Mouse (Mus musculus) embryonic facial prominence, embryonic 10.5 days (tissue): ENCODE results near the gene Actg1. TPM values are rescaled to one million over a fixed set of nuclear protein-coding genes. Genes with fewer than 3 reads are reported as not detected.

Source experiments
- DNase-seq: peaks from one replicate; pipeline ENCODE4 v3.0.0-alpha.2; 2017; ENCODE audit warnings: low spot score
- H3K27ac ChIP-seq: fragments of 300-500 bp; sonication (generic); replicated peaks from 2 replicates; pipeline ENCODE4 v1.5.1; 2016; ENCODE audit warnings: mild to moderate bottlenecking
- H3K27me3 ChIP-seq: fragments of 300-500 bp; sonication (generic); replicated peaks from 2 replicates; pipeline ENCODE4 v1.6.1; 2016; ENCODE audit warnings: low read depth, mild to moderate bottlenecking; ENCODE audit not compliant: poor library complexity, severe bottlenecking
- H3K36me3 ChIP-seq: fragments of 300-500 bp; sonication (generic); replicated peaks from 2 replicates; pipeline ENCODE4 v1.6.1; 2016; ENCODE audit warnings: mild to moderate bottlenecking, moderate library complexity
- H3K4me1 ChIP-seq: fragments of 300-500 bp; sonication (generic); 2 replicates; pipeline ENCODE4 v1.6.1; 2016
- H3K4me3 ChIP-seq: fragments of 300-500 bp; sonication (generic); 2 replicates; pipeline ENCODE4 v1.5.1; 2016; ENCODE audit warnings: mild to moderate bottlenecking, moderate library complexity
- H3K9me3 ChIP-seq: fragments of 300-500 bp; sonication (generic); 2 replicates; pipeline ENCODE4 v1.6.1; 2016; ENCODE audit warnings: mild to moderate bottlenecking
- WGBS: fragments of 180-500 bp; shearing (Covaris S2); methylation state at CpG from one replicate; pipeline ENCODE4 v1.1.7; 2016; 5-methylcytosine and 5-hydroxymethylcytosine counted together
- polyA plus RNA-seq: library from polyadenylated mRNA; unstranded; fragments of >200 nt; fragmentation: Nextera tagmentation; extraction: Ambion mirVana; gene quantifications from 2 replicates; pipeline ENCODE4 v1.2.1, GENCODE M21; 2016

The Actg1 gene
- polyA plus RNA-seq, 1 experiment from 2014 or later, result 3,150 TPM

GRCm38 (mm10) chr11:120337447-120337846 is 10.9 kb downstream of the Actg1 start:
- 37% methylated on average over 2 of the region's 2 CpGs for WGBS
- DNase-seq, result peak; percentile 8
- no peak overlapping the region for H3K27ac ChIP-seq
- H3K4me1 ChIP-seq, result no peaks in the 10 kb centered on the region
- H3K36me3 ChIP-seq, result no peaks in the 10 kb centered on the region
- no peaks in the 10 kb centered on the region for H3K27me3 ChIP-seq
- H3K4me3 ChIP-seq, result no peak overlapping the region
- H3K9me3 ChIP-seq, result peaks cover 7% of the 10 kb centered on the region; the same call in 1 of the 2 replicates

- peaks cover 13% of the 10 kb centered on the region; the same call in 1 of the 2 replicates for H3K9me3 ChIP-seq
- no peaks in the 10 kb centered on the region for H3K4me1 ChIP-seq
- peak; percentile 5 for DNase-seq
- no peaks in the 10 kb centered on the region for H3K27me3 ChIP-seq
- H3K4me3 ChIP-seq, result no peak overlapping the region
- H3K36me3 ChIP-seq, result no peaks in the 10 kb centered on the region
- WGBS, result 86% methylated on average over 6 of the region's 6 CpGs
- no peak overlapping the region for H3K27ac ChIP-seq
Observed at GRCm38 (mm10) chr11:120335431-120336021, 12.8 kb downstream of the Actg1 start.

DNA sequence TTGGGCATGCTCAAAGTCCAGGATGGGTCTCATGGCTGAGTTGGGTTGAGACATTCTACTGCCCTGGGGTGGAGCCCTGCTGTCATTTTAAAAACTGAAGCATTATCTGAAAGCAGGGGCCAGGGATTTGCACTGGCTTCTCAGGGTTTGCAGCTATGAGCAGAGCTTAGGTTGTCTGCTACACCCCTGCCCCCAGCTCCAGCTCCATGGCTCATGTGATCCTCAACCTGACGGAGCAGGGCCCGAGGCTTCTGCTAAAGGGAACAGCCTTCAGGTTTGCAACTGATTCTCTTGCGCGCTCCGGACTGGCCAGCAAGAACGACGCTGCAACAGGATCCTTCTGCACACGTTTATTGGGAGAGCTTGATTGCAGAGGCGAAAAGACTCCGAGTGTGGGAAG is 28.2 kb downstream of the Actg1 start:
- no peak overlapping the region for H3K27ac ChIP-seq
- WGBS, result 97% methylated on average over 10 of the region's 10 CpGs
- no peaks in the 10 kb centered on the region for H3K36me3 ChIP-seq
- peak; percentile 6 for DNase-seq
- peaks cover 23% of the 10 kb centered on the region for H3K4me1 ChIP-seq
- no peaks in the 10 kb centered on the region for H3K27me3 ChIP-seq
- 0 out of 2 replicates have a peak, but pooled peaks cover 5% of the 10 kb centered on the region for H3K9me3 ChIP-seq
- peak overlapping the region; percentile 11; the same call in 1 of the 2 replicates for H3K4me3 ChIP-seq

GRCm38 (mm10) chr11:120319310-120319709 is 29.0 kb downstream of the Actg1 start:
- Histone ChIP-seq H3K4me1 (peaks cover 32% of the 10 kb centered on the region), H3K27me3 (no peaks in the 10 kb centered on the region), H3K4me3 (no peak overlapping the region), H3K36me3 (no peaks in the 10 kb centered on the region), H3K27ac (no peak overlapping the region), H3K9me3 (0 out of 2 replicates have a peak, but pooled peaks cover 5% of the 10 kb centered on the region)
- peak; percentile 6 for DNase-seq
- 89% methylated on average over 5 of the region's 5 CpGs for WGBS

DNA sequence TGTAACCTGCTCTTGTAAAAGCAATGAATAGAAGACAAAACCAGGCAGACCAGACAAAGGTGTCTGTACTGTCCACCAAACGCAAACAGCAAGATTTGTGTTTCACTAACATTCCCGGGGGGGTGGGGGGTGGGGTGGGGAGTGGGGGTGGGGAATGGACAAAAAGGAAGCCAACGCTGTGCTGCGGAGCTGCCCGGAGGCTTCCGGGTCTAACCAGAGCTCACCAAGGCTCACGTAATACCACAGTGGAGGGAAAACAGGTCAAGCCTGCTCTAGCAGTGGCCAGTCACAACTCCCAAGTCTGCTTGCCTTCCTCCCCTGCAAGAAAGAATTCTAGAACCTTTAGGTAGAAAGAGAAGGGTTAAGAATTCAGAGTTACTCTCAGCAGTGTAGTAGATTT is 30.9 kb downstream of the Actg1 start:
- Histone ChIP-seq H3K27me3 (0 out of 2 replicates have a peak, but pooled peaks cover 3% of the 10 kb centered on the region), H3K36me3 (no peaks in the 10 kb centered on the region), H3K27ac (peak overlapping the region; percentile 96), H3K9me3 (0 out of 2 replicates have a peak, but pooled peaks cover 5% of the 10 kb centered on the region), H3K4me1 (peaks cover 36% of the 10 kb centered on the region), H3K4me3 (peak overlapping the region; percentile 63)
- 58% methylated on average over 7 of the region's 7 CpGs for WGBS
- DNase-seq, result peak; percentile 8

- peak; percentile 55 for DNase-seq
- Histone ChIP-seq H3K9me3 (0 out of 2 replicates have a peak, but pooled peaks cover 5% of the 10 kb centered on the region), H3K4me3 (peak overlapping the region; percentile 63), H3K36me3 (no peaks in the 10 kb centered on the region), H3K27me3 (0 out of 2 replicates have a peak, but pooled peaks cover 3% of the 10 kb centered on the region), H3K27ac (peak overlapping the region; percentile 96), H3K4me1 (peaks cover 42% of the 10 kb centered on the region)
- WGBS, result 38% methylated on average over 13 of the region's 13 CpGs
Observed at GRCm38 (mm10) chr11:120316690-120317254, 31.6 kb downstream of the Actg1 start.

DNA sequence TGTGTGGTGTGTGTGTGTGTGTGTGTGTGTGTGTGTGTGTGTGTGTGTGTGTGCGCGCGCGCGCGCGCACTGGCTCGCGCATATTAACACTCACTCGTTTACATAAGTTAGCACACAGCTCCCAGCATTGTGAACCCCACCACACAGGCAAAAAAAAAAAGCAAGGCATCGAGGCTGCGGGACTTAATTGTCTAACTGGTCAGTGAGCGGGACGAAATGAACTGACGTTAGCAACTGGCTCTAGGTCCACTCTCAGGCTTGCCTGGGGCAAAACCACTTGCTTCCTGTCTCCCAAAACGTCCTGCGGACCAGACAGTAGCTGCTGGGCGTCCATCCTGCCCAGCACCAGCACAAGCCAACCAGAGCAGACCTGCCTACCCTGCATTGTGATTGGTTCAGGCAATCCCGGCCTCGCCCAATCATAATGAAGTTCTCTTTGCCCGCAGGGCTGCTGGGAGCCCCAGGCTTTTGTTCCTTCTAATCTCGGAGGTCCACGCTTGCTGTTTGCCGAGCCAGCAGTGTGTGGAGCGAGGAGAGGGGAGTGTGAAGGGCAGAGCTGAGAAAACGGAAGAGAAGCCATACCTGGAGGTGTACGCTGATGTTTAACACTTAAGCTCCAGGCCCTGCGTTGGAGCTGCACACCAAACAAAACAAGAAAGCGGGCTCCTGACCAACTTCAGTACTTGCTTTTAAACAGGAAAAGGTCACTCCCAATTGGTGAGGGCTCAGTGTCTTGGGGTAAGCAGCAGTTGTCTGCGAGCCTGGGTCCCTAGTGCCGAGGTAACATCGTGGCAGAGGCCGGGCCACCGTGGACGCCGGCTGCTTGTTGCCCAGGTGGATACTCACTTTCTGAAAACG is 32.3 kb downstream of the Actg1 start:
- WGBS, result 8% methylated on average over 37 of the region's 37 CpGs
- H3K36me3 ChIP-seq, result no peaks in the 10 kb centered on the region

GRCm38 (mm10) chr11:120315416-120315761 is 33.0 kb downstream of the Actg1 start:
- WGBS, result 38% methylated on average over 4 of the region's 4 CpGs
- Histone ChIP-seq H3K4me1 (peaks cover 56% of the 10 kb centered on the region), H3K36me3 (no peaks in the 10 kb centered on the region), H3K27ac (peak overlapping the region; percentile 96), H3K4me3 (peak overlapping the region; percentile 63), H3K9me3 (0 out of 2 replicates have a peak, but pooled peaks cover 5% of the 10 kb centered on the region), H3K27me3 (0 out of 2 replicates have a peak, but pooled peaks cover 3% of the 10 kb centered on the region)
- DNase-seq, result peak; percentile 34

More for the DNA sequence above, 32.3 kb downstream of the Actg1 start:
- H3K27ac ChIP-seq, result peak overlapping the region; percentile 96
- DNase-seq, result peak; percentile 95
- 0 out of 2 replicates have a peak, but pooled peaks cover 5% of the 10 kb centered on the region for H3K9me3 ChIP-seq
- 0 out of 2 replicates have a peak, but pooled peaks cover 3% of the 10 kb centered on the region for H3K27me3 ChIP-seq
- H3K4me3 ChIP-seq, result peak overlapping the region; percentile 63
- H3K4me1 ChIP-seq, result peaks cover 49% of the 10 kb centered on the region

DNA sequence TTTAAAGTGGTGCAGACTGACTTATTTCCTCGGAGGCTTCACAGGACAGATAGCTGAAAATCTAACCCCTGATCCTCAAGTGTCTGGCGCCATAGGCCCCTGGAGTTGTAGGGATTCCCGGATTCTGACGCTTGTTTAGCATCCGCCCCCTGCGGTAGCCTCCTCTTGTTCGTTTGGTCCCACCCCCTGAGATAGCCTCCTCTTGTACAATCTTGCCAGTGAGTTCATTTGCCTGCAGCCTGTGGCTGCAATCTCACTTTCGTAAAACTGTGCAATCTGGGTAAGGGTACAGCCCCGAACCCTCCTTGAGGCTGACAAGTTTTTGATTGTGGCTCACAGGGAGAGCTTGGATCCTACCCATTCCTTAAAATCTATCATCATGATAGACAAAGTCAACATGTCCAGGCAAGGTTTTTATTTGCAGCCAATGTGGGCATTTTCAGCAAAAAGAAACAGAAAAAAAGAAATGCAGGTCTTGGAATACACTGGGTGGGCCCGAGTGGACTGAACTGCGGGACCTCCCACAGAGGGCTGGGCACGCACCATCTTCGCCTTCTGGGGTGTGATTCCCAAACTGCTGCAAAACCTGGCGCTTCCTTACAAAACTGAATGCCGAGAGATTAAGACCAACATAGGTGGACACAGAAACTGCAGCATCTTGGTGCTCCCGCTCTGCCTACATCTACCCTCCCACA is 33.5 kb downstream of the Actg1 start:
- Histone ChIP-seq H3K36me3 (no peaks in the 10 kb centered on the region), H3K27ac (peak overlapping the region; percentile 96), H3K4me3 (peak overlapping the region; percentile 63), H3K9me3 (no peaks in the 10 kb centered on the region), H3K4me1 (peaks cover 60% of the 10 kb centered on the region), H3K27me3 (0 out of 2 replicates have a peak, but pooled peaks cover 3% of the 10 kb centered on the region)
- DNase-seq, result no peak
- WGBS, result 44% methylated on average over 16 of the region's 16 CpGs

DNA sequence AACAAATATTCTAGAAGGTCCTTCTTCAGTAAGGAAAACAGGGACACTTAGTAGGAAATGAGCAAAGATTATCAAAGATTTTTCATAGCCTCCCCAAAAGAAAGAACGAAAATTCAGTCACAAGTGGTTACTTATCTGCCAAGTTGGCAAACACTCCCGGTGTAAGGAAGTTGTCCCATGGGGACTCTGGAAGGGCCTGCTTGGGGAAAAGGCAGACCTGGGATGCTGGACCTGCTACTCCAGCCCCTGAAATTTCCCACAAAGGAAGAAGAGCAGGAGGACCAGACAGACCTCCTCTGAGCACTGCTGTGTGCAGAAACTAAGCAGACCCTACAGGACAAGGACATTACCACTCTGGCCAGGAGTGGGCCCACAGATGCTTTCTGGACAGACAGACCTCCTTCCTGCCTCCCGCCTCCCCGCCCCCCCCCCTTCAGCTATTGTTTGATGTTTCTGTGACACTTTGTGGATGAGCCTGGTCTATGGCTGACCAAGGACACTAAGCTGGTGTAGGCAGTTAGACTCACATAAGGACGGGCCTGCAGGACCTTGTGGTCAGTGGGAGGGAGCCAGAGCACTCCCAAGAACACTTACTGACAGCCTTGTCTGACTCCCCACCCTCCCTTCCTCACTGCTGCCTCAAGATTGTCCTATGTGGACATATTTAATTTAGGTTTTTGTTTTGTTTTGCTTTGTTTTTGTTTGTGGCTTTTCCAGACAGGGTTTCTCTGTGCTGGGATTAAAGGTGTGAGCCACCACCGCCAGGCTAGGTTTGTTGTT is 34.2 kb downstream of the Actg1 start:
- no peaks in the 10 kb centered on the region for H3K9me3 ChIP-seq
- H3K27me3 ChIP-seq, result 0 out of 2 replicates have a peak, but pooled peaks cover 5% of the 10 kb centered on the region
- no peak overlapping the region for H3K4me3 ChIP-seq
- no peaks in the 10 kb centered on the region for H3K36me3 ChIP-seq
- DNase-seq, result no peak
- H3K27ac ChIP-seq, result peak overlapping the region; percentile 96
- WGBS, result 53% methylated on average over 6 of the region's 6 CpGs
- peaks cover 60% of the 10 kb centered on the region for H3K4me1 ChIP-seq

- Histone ChIP-seq H3K9me3 (no peaks in the 10 kb centered on the region), H3K4me3 (no peak overlapping the region), H3K27ac (peak overlapping the region; percentile 97), H3K36me3 (no peaks in the 10 kb centered on the region), H3K4me1 (peaks cover 71% of the 10 kb centered on the region), H3K27me3 (peaks cover 8% of the 10 kb centered on the region; the same call in 1 of the 2 replicates)
- 56% methylated on average over 6 of the region's 6 CpGs for WGBS
- no peak for DNase-seq
Observed at GRCm38 (mm10) chr11:120312069-120312468, 36.3 kb downstream of the Actg1 start.
